Mouse (Mus musculus) embryonic facial prominence, embryonic 10.5 days (tissue): Measurements from ENCODE around the gene Gm49355. TPM values are rescaled to one million over a fixed set of nuclear protein-coding genes. Genes with fewer than 3 reads are reported as not detected.

Source experiments
- DNase-seq: peaks from one replicate; pipeline ENCODE4 v3.0.0-alpha.2; 2017; ENCODE audit warnings: low spot score
- H3K27ac ChIP-seq: fragments of 300-500 bp; sonication (generic); replicated peaks from 2 replicates; pipeline ENCODE4 v1.5.1; 2016; ENCODE audit warnings: mild to moderate bottlenecking
- H3K27me3 ChIP-seq: fragments of 300-500 bp; sonication (generic); replicated peaks from 2 replicates; pipeline ENCODE4 v1.6.1; 2016; ENCODE audit warnings: low read depth, mild to moderate bottlenecking; ENCODE audit not compliant: poor library complexity, severe bottlenecking
- H3K36me3 ChIP-seq: fragments of 300-500 bp; sonication (generic); replicated peaks from 2 replicates; pipeline ENCODE4 v1.6.1; 2016; ENCODE audit warnings: mild to moderate bottlenecking, moderate library complexity
- H3K4me1 ChIP-seq: fragments of 300-500 bp; sonication (generic); 2 replicates; pipeline ENCODE4 v1.6.1; 2016
- H3K4me3 ChIP-seq: fragments of 300-500 bp; sonication (generic); 2 replicates; pipeline ENCODE4 v1.5.1; 2016; ENCODE audit warnings: mild to moderate bottlenecking, moderate library complexity
- H3K9me3 ChIP-seq: fragments of 300-500 bp; sonication (generic); 2 replicates; pipeline ENCODE4 v1.6.1; 2016; ENCODE audit warnings: mild to moderate bottlenecking
- WGBS: fragments of 180-500 bp; shearing (Covaris S2); methylation state at CpG from one replicate; pipeline ENCODE4 v1.1.7; 2016; 5-methylcytosine and 5-hydroxymethylcytosine counted together
- polyA plus RNA-seq: library from polyadenylated mRNA; unstranded; fragments of >200 nt; fragmentation: Nextera tagmentation; extraction: Ambion mirVana; gene quantifications from 2 replicates; pipeline ENCODE4 v1.2.1, GENCODE M21; 2016

Gm49355 gene
- polyA plus RNA-seq, 1 experiment from 2014 or later, result 0.07 TPM

DNA sequence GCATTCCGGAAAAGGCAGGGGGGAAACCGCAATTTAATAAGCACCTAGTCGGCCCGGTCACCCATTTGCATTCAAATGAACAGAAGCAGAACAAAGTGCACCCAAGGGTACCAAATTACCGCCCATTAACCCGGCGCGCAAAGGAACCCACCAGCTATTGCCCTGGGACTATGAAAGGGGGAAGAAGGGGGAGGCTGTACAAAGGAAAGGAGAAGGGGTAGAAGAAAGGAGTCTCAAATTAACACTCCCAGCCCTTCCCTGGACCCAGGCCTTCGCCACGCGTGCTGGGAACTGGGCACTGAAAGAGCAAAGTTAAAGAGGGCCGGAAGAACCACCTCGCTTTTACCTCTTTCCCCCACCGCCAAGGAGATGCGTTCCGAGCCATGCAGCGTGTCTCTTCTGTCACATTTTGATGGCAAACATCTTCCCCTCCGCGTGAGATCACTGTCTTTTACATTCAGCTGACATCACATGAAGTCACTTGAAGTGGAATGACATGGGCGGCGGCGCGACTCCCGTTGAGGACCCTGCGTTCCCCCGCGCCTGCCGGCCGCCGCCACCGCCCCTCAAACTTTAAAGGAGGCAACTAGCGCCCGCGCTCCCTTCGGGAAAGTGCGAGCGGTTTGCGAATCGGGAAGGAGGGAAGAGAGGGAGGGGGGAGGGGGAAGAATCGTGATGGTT lies 61.6 kb downstream of the Gm49355 start:
- Histone ChIP-seq H3K4me1 (peaks cover 49% of the 10 kb centered on the region), H3K36me3 (no peaks in the 10 kb centered on the region), H3K9me3 (no peaks in the 10 kb centered on the region), H3K27ac (peak overlapping the region; percentile 66), H3K4me3 (peak overlapping the region; percentile 50), H3K27me3 (peaks cover 100% of the 10 kb centered on the region)
- peak; percentile 49 for DNase-seq
- WGBS, result 1% methylated on average over 40 of the region's 40 CpGs

DNA sequence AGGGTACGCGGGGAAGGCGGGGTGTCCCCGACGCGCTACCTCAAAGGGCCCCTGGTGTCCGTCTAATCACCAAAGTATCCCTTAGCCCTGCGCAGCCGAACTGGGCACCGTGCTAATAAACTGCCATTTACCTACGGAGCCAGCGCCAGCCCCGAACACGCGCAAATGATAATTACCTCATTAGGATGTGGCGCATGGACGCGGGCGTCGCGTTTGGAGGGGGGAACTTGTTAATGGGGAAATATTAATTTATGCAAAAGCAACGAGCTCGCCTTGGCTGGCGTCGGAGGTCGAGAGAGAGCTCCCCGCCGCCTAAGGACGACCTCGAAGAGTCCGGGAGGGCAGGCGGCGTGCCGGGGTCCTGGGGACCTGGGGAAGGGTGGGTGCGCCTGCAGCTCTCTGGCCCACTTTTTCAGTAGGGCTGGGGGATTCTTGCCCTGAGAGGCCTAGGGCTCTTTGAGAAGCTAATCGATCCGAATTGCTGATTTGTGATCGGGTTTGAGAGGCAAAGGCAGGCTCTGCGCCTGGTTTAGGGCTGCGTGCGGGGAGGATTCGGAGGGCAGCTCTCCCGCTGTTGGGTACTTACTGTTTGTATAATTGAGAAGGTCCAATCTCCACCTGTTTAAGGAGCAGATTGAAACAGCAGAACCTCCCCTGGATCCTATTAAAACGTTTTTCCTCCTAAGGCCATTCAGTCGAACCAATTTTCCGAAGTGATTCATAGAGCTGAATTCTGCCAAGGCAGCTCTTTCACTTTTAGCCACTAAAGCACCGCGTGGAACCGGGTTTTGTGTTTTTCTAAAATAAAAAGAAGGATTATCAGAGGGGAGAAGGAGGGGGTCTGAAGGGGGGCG lies 62.5 kb downstream of the Gm49355 start:
- peak; percentile 68 for DNase-seq
- peaks cover 100% of the 10 kb centered on the region for H3K27me3 ChIP-seq
- peaks cover 43% of the 10 kb centered on the region for H3K4me1 ChIP-seq
- no peaks in the 10 kb centered on the region for H3K9me3 ChIP-seq
- under 1% methylated on average over 50 of the region's 50 CpGs for WGBS
- peak overlapping the region; percentile 66 for H3K27ac ChIP-seq
- peak overlapping the region; percentile 50 for H3K4me3 ChIP-seq
- no peaks in the 10 kb centered on the region for H3K36me3 ChIP-seq

DNA sequence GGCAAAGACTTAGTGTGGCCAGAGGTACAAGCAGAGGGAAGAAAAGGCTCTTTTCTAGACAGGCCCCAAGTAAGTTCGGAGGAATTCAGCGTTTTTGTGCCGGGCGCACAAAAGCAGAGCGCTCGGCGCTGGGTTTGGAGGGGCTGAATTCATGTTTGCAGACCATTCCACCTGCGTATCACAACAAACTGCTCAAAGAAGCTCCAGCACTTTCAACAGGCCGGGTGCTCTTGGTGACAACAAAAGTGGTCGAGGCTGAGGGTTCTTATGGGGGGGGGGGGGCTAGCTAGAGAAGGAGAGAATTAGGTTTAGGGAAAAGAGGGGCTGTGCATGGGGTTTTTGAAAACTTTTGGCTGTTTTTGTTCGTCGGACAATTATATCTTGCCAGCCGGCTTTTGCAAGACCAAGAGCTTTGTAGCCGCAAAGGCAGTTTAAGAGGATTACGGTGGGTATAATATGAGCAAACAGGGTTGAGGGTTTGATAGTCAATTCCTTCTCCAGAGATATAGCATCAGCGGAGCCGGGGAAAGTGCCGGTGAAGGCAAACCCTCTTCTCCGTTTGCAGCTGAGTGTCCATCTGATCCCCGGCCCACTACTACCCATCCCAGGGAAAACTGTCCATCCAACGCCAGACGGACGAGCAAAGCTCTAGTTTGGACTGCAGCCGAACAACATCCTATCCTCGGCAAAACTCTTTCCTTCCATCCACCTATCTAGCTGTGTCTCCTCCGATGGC lies 63.3 kb downstream of the Gm49355 start:
- no peak overlapping the region for H3K27ac ChIP-seq
- H3K9me3 ChIP-seq, result no peaks in the 10 kb centered on the region
- peak overlapping the region; percentile 50 for H3K4me3 ChIP-seq
- peaks cover 35% of the 10 kb centered on the region for H3K4me1 ChIP-seq
- DNase-seq, result peak; percentile 61
- H3K36me3 ChIP-seq, result no peaks in the 10 kb centered on the region
- H3K27me3 ChIP-seq, result peaks cover 100% of the 10 kb centered on the region
- under 1% methylated on average over 26 of the region's 26 CpGs for WGBS

DNA sequence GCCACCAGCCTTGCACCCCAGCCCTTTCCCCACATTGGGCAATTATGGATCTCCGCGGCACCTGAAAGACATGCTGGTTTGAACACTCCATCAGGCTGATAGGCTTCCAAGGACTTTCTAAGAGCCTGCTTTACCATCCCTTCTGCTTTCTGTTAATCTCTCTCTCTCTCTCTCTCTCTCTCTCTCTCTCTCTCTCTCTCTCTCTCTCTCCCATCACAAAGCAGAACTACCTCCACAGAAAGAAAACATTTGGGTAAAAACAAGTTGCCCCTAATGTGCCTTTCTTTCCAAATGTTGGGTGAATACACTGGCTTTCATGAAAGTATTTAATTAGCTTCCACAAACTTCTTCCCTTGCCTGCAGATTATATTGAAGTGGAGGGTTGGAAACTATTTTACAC lies 64.3 kb downstream of the Gm49355 start, which contains the start of gene Fezf2:
Gene Fezf2, minus strand, starts transcription at position 101 of the 400 bp plus-strand sequence.
- H3K27ac ChIP-seq, result no peak within 1 kb of the TSS
- peaks cover 27% of the 10 kb centered on the region; the same call in 1 of the 2 replicates for H3K4me1 ChIP-seq
- no peaks in the 10 kb centered on the region for H3K36me3 ChIP-seq
- no peak for DNase-seq
- 2% methylated on average over 2 of the region's 2 CpGs for WGBS
- peaks cover 100% of the 10 kb centered on the region for H3K27me3 ChIP-seq
- no peaks in the 10 kb centered on the region for H3K9me3 ChIP-seq
- H3K4me3 ChIP-seq, result peak within 1 kb of the TSS; percentile 50

DNA sequence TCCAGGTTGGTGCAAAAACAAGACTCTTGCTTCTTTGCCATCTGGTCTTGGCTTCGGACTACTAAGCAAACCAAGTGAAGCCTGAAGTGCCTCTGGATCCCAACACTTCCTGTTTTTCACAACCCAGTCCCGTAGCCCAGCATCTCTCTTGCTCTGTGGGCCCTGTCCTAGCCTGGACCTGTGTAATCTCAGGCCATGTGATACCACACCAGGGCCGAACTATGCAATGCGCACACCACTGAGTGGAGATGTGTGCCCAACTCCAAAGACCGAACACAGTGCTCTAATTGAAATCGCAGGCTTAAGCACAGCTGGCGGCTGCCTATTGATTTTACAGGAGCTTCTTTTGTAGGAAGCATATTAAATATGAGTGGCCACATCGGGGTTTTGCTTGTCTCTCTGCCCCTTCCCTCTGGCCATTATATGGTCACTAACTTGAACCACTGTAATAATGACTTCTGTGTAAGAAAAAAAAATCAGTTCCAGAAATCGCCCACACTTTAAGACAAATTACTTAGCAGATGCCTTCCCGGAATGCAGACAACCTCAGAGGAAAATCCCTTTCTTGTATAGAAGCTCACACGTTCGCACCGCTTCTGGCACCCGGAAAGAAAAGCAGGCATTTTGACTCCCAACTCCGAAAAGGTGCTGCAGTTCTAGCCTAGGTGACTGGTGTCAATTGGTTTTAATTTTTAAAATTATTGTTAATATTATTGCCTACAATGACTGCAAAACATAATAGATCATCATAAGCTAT lies 65.7 kb downstream of the Gm49355 start:
- Histone ChIP-seq H3K4me1 (peaks cover 18% of the 10 kb centered on the region; the same call in 1 of the 2 replicates), H3K36me3 (no peaks in the 10 kb centered on the region), H3K9me3 (no peaks in the 10 kb centered on the region), H3K27ac (no peak overlapping the region), H3K4me3 (no peak overlapping the region), H3K27me3 (peaks cover 100% of the 10 kb centered on the region)
- peak; percentile 45 for DNase-seq
- WGBS, result 4% methylated on average over 15 of the region's 15 CpGs

DNA sequence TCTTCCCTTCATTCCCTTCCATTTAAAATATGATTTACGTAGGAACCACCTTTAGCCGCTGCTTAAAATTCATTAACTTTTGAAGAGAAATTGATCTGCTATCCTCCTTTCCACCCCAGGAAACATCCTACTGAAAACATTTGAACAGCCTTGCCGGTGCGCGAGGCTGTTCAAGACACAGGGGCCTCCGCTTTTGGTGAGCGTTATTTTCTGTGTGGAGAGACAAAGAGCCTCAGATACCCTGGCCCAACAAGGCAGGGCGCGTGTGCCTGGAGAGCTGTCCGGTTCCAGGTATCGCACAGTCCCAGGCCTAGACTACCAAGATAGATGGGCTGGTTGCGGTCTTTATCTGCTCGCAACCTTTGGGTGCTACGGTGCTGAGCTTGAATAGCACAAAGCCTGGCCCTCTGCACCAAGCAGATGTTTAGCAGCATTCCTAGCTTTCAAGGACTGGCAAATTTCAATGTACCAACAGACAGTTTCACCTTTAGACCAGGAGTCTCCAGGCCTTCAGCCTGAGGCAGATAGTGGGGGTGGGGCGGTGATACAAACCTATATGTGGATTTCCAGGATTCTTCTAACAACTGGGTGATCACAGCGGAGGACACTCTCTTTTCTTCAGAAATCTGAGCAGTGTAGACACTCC lies 66.6 kb downstream of the Gm49355 start:
- DNase-seq, result peak; percentile 39
- H3K4me3 ChIP-seq, result no peak overlapping the region
- no peaks in the 10 kb centered on the region for H3K9me3 ChIP-seq
- no peak overlapping the region for H3K27ac ChIP-seq
- H3K4me1 ChIP-seq, result peaks cover 9% of the 10 kb centered on the region; the same call in 1 of the 2 replicates
- H3K27me3 ChIP-seq, result peaks cover 100% of the 10 kb centered on the region
- WGBS, result 3% methylated on average over 16 of the region's 16 CpGs
- no peaks in the 10 kb centered on the region for H3K36me3 ChIP-seq

Other genes with a start within 250 kb of the Gm49355 start
- gene 3830406C13Rik, start 197 bp downstream of the Gm49355 start, polyA plus RNA-seq, result 20.9 and 25.9 TPM in 2 replicates
- 2.8 and 3.2 TPM in 2 replicates for gene Fezf2, start 64.2 kb downstream of the Gm49355 start, polyA plus RNA-seq